Mouse (Mus musculus): Measurements from ENCODE around the gene Galns.
"Not testable (repeated sequence)": the region's sequence is repeated elsewhere in the genome, so short reads cannot be mapped to it uniquely, and the experiment has no call there.

Gene Galns

GRCm38 (mm10) chr8:122633205-122633604 is 21.9 kb upstream of the Galns start:
- DNase-seq, result no peak

GRCm38 (mm10) chr8:122632134-122632533 is 20.9 kb upstream of the Galns start:
- DNase-seq, result not testable (repeated sequence)

- DNase-seq, result no peak
Measured at GRCm38 (mm10) chr8:122630696-122631095, 19.4 kb upstream of the Galns start.

- no peak for DNase-seq
Measured at GRCm38 (mm10) chr8:122629388-122629787, 18.1 kb upstream of the Galns start.

- DNase-seq, result no peak
Measured at GRCm38 (mm10) chr8:122626896-122627295, 15.6 kb upstream of the Galns start.

- no peak for DNase-seq
Measured at GRCm38 (mm10) chr8:122625811-122626210, 14.5 kb upstream of the Galns start.

- no peak for DNase-seq
Measured at GRCm38 (mm10) chr8:122624653-122625052, 13.4 kb upstream of the Galns start.

GRCm38 (mm10) chr8:122623844-122624642 is 12.8 kb upstream of the Galns start:
- DNase-seq, result no peak

GRCm38 (mm10) chr8:122622727-122623126 is 11.5 kb upstream of the Galns start, which contains the start of gene Pabpn1l:
Pabpn1l (minus strand) TSS chr8:122622739.
- no peak for DNase-seq

- DNase-seq, result no peak
Measured at GRCm38 (mm10) chr8:122620446-122620845, 9.2 kb upstream of the Galns start.

GRCm38 (mm10) chr8:122618660-122619378 is 7.6 kb upstream of the Galns start:
- DNase-seq, result no peak

GRCm38 (mm10) chr8:122617947-122618546 is 6.8 kb upstream of the Galns start:
- peak; percentile 92 for DNase-seq

GRCm38 (mm10) chr8:122616181-122616905 is 5.1 kb upstream of the Galns start:
- peak; percentile 40 for DNase-seq

- no peak for DNase-seq
Measured at GRCm38 (mm10) chr8:122610612-122611277, 518 bp downstream of the Galns start.

- no peak for DNase-seq
Measured at GRCm38 (mm10) chr8:122610209-122610608, 1.1 kb downstream of the Galns start.

GRCm38 (mm10) chr8:122606810-122607209 is 4.5 kb downstream of the Galns start:
- no peak for DNase-seq

GRCm38 (mm10) chr8:122605367-122605766 is 5.9 kb downstream of the Galns start:
- no peak for DNase-seq

- no peak for DNase-seq
Measured at GRCm38 (mm10) chr8:122604640-122605039, 6.6 kb downstream of the Galns start.

GRCm38 (mm10) chr8:122600666-122601065 is 10.6 kb downstream of the Galns start:
- no peak for DNase-seq

GRCm38 (mm10) chr8:122596031-122596430 is 15.2 kb downstream of the Galns start:
- DNase-seq, result no peak

GRCm38 (mm10) chr8:122593783-122594507 is 17.3 kb downstream of the Galns start:
- no peak for DNase-seq

GRCm38 (mm10) chr8:122593240-122593639 is 18.0 kb downstream of the Galns start:
- DNase-seq, result no peak

All from lung, postnatal 14 days (tissue).